Mouse (Mus musculus) midbrain, embryonic 14.5 days (tissue): ENCODE measurements at regions not wholly inside any gene's neighbourhood (a gene's known extent, or its start where the extent isn't known, plus 50 kb on each side); places are given as distances from the start of the nearest gene placed in this dataset.
"Not testable (repeated sequence)": the region's sequence is repeated elsewhere in the genome, so short reads cannot be mapped to it uniquely, and the experiment has no call there.

ENCODE experiments used
- ATAC-seq: fragments of 200-750 bp; cut with Nextera tagmentation; 2 replicates; pipeline ENCODE4 v1.8.0; 2017; ENCODE audit warnings: moderate number of reproducible peaks, moderate library complexity; ENCODE audit not compliant: low FRiP score, low TSS enrichment
- DNase-seq: peaks from one replicate; pipeline ENCODE4 v3.0.0-alpha.2; 2015
- H3K27ac ChIP-seq: fragments of 300-500 bp; sonication (generic); replicated peaks from 2 replicates; pipeline ENCODE4 v1.5.1; 2014; ENCODE audit warnings: mild to moderate bottlenecking, low read depth, low read length, moderate library complexity
- H3K27me3 ChIP-seq: fragments of 300-500 bp; sonication (generic); 2 replicates; pipeline ENCODE4 v1.6.1; 2014; ENCODE audit warnings: low read length, control low read depth, mixed read lengths; ENCODE audit not compliant: control insufficient read depth, insufficient read depth
- H3K36me3 ChIP-seq: fragments of 300-500 bp; sonication (generic); 2 replicates; pipeline ENCODE4 v1.6.1; 2014; ENCODE audit warnings: low read length, control low read depth; ENCODE audit not compliant: control insufficient read depth, insufficient read depth
- H3K4me1 ChIP-seq: fragments of 300-500 bp; sonication (generic); 2 replicates; pipeline ENCODE4 v1.6.1; 2014; ENCODE audit warnings: mild to moderate bottlenecking, antibody characterized with exemption, low read length, control low read depth; ENCODE audit not compliant: control insufficient read depth, insufficient read depth
- H3K4me2 ChIP-seq: fragments of 300-500 bp; sonication (generic); 2 replicates; pipeline ENCODE4 v1.6.1; 2014; ENCODE audit warnings: mild to moderate bottlenecking, low read length, moderate library complexity
- H3K4me3 ChIP-seq: fragments of 300-500 bp; sonication (generic); replicated peaks from 2 replicates; pipeline ENCODE4 v1.5.1; 2014; ENCODE audit warnings: low read depth, low read length
- H3K9ac ChIP-seq: fragments of 300-500 bp; sonication (generic); replicated peaks from 2 replicates; pipeline ENCODE4 v1.6.1; 2014; ENCODE audit warnings: mild to moderate bottlenecking, low read length, moderate library complexity
- H3K9me3 ChIP-seq: fragments of 300-500 bp; sonication (generic); 2 replicates; pipeline ENCODE4 v1.6.1; 2016; ENCODE audit warnings: low read length, control low read depth, mixed read lengths; ENCODE audit not compliant: control insufficient read depth
- WGBS: fragments of 180-500 bp; shearing (Covaris S2); extraction: QIAGEN DNeasy Blood & Tissue Kit; methylation state at CpG from one replicate; pipeline ENCODE4 v1.1.7; 2014; 5-methylcytosine and 5-hydroxymethylcytosine counted together

DNA sequence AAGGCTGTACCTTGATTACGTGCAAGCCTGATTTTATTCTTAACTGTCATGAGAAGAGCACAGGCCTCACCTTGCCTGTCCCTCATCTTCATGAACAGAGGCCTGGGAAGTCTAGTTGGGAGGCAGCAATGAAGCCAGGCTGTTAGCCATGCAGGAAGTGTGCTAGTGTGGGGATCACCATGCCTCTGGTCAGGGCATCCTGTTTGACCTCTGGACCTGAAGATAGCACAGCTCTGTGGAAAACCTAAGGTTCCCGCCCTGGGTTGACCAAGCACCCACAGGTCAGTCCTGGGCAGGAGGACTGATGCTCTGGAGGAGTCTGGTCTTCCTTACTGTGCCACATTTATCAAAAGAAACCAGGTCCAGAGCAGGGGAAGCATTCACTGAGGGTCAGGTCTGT lies 157.6 kb downstream of the Gm906 start:
- no peaks in the 10 kb centered on the region for H3K36me3 ChIP-seq
- 87% methylated on average over 2 of the region's 2 CpGs for WGBS
- H3K9ac ChIP-seq, result no peak overlapping the region
- no peak overlapping the region for H3K4me2 ChIP-seq
- ATAC-seq, result no peak
- H3K4me1 ChIP-seq, result no peaks in the 10 kb centered on the region
- no peaks in the 10 kb centered on the region for H3K9me3 ChIP-seq
- no peak for DNase-seq
- H3K27ac ChIP-seq, result no peak overlapping the region
- H3K27me3 ChIP-seq, result no peaks in the 10 kb centered on the region
- H3K4me3 ChIP-seq, result no peak overlapping the region

DNA sequence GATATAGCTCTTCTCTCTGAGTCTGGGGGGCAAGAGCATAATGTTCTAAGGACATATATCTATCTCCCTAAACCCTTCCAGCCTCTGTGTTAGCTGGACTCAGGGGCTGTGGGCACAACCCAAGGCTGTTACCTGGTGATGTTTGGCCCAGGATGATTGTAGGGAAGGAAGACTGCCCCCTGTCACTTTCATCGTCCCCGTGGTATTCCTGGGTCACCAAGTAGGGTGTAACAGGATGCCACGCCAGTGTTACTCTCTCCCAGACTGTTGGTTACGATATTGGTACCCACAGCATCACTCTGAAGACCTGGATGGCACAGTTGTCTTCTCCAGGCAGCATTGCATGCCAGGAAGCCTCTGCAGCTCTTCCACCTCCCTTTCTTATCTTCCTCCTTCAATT lies 185.3 kb downstream of the Gm906 start:
- 75% methylated on average over 4 of the region's 4 CpGs for WGBS
- DNase-seq (no peak), ATAC-seq (no peak)
- no peaks in the 10 kb centered on the region for H3K4me1 ChIP-seq
- H3K9ac ChIP-seq, result no peak overlapping the region
- no peaks in the 10 kb centered on the region for H3K9me3 ChIP-seq
- no peak overlapping the region for H3K27ac ChIP-seq
- H3K36me3 ChIP-seq, result no peaks in the 10 kb centered on the region
- H3K4me3 ChIP-seq, result no peak overlapping the region
- no peak overlapping the region for H3K4me2 ChIP-seq
- no peaks in the 10 kb centered on the region for H3K27me3 ChIP-seq

DNA sequence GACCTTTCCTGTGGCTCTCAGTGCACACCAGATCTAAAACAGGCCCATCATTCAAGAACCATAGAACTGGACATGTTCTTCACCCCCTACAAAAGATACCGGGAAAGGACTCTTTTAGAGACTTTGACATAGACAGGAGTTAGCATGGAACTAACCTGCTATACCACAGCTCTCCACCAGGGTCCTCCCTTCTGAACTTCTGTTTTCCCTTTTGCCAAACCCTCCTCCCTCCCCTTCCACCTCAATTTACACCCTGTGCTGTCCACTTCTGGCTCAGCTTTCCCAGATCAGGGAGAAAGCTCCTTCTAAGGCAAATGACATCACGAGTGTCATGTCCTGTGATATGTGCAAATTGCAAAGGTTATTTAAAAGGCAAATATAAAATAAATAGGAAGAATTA lies 185.7 kb downstream of the Gm906 start:
- H3K27ac ChIP-seq, DNase-seq, H3K36me3 ChIP-seq, H3K4me1 ChIP-seq, H3K9ac ChIP-seq, H3K27me3 ChIP-seq, H3K4me2 ChIP-seq, H3K9me3 ChIP-seq, H3K4me3 ChIP-seq, ATAC-seq: not testable (repeated sequence)
- 57% methylated on average over 2 of the region's 2 CpGs for WGBS

GRCm38 (mm10) chr13:50059676-50060075 lies 190.4 kb downstream of the Gm906 start:
- not testable (repeated sequence) for H3K36me3 ChIP-seq, DNase-seq, H3K4me1 ChIP-seq, H3K27me3 ChIP-seq, H3K4me2 ChIP-seq, ATAC-seq, H3K27ac ChIP-seq, H3K4me3 ChIP-seq, H3K9me3 ChIP-seq, H3K9ac ChIP-seq
- WGBS, result 76% methylated on average over 1 of the region's 1 CpGs

DNA sequence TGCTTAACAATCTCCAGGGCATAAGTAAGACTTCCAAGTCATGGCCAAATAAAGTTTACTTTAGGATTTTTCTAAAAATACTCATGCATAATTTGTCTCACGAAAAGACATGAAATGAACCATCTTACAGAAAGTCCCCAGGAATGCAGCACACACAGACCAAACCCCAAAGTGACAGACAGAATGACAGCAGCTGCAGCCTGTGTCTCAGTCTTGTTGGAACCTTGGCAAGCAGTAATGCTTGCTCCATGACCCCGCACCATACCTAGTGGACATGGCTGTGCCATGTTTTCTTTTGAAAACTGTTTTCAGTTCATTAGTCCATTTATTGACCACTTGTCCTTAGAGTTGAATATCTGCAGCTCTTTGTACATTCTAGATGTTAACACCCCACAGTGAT lies 191.1 kb downstream of the Gm906 start:
- H3K4me1 ChIP-seq, H3K9me3 ChIP-seq, H3K27ac ChIP-seq, DNase-seq, H3K27me3 ChIP-seq, H3K36me3 ChIP-seq, ATAC-seq, H3K4me3 ChIP-seq, H3K9ac ChIP-seq, H3K4me2 ChIP-seq: not testable (repeated sequence)
- WGBS, result 89% methylated on average over 2 of the region's 2 CpGs

DNA sequence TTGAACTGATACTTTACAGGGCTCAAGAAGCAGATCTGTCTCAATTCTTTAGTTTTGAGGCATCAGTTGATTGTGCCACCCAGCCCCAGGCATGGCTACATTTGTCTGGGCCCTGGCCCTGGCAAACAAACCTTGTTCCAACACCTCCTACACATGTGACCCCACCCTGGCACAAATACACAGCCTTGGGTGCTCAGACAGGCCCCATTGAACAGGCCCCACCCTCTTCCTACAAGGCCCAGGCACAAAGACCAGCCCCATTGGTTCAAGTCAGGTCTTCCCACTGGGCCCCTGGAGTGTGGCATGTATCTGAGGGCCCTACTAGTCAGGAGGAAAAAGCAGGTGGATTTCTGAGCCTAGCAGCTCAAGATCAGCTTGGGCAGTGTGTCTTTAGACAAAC lies 198.4 kb downstream of the Gm906 start:
- not testable (repeated sequence) for H3K4me2 ChIP-seq, H3K4me3 ChIP-seq, H3K4me1 ChIP-seq, H3K9ac ChIP-seq, H3K27me3 ChIP-seq, ATAC-seq, DNase-seq, H3K36me3 ChIP-seq, H3K27ac ChIP-seq, H3K9me3 ChIP-seq

DNA sequence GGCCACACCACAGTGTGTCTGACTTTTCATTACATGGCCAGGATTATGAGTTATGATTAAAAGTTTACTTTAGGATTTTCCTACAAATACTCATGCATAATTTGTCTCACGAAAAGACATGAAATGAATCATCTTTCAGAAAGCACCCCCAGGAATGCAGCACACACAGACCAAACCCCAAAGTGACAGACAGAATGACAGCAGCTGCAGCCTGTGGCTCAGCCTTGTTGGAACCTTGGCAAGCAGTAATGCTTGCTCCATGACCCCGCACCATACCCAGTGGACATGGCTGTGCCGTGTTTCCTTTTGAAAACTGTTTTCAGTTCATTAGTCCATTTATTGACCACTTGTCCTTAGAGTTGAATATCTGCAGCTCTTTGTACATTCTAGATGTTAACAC lies 199.0 kb downstream of the Gm906 start:
- not testable (repeated sequence) for ATAC-seq, H3K27ac ChIP-seq, H3K36me3 ChIP-seq, H3K4me3 ChIP-seq, H3K27me3 ChIP-seq, H3K9me3 ChIP-seq, DNase-seq, H3K4me2 ChIP-seq, H3K4me1 ChIP-seq, H3K9ac ChIP-seq
- 91% methylated on average over 3 of the region's 3 CpGs for WGBS

- Histone ChIP-seq H3K4me2 (no peak overlapping the region), H3K9ac (no peak overlapping the region), H3K4me3 (no peak overlapping the region), H3K9me3 (no peaks in the 10 kb centered on the region), H3K27me3 (no peaks in the 10 kb centered on the region), H3K36me3 (no peaks in the 10 kb centered on the region), H3K27ac (no peak overlapping the region), H3K4me1 (no peaks in the 10 kb centered on the region)
- WGBS, result 21% methylated on average over 1 of the region's 1 CpGs
- DNase-seq, result no peak
- ATAC-seq, result no peak
These were observed 218.4 kb downstream of the Gm906 start for GRCm38 (mm10) chr13:50031757-50032156.

DNA sequence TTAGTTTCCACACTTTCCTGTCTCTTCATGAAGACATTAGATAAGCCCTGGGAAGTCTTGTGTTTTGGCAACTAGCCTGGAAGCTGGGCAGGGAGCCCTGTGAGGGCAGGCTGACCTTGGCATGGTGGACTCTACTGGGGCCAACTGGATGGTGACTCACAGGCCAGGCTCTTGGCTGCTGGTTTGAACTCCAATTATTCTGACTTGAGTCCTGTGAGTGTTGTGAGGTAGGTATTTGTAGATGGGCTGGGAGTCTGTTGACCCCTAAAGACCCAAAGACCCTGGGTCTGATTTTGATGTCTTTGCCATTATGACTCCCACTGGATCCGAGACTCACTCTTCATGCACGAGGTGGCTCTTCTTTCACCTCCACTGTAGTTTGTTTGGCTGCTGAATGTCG lies 208.9 kb upstream of the Gm30302 start:
- H3K4me3 ChIP-seq, H3K27ac ChIP-seq, H3K36me3 ChIP-seq, H3K4me1 ChIP-seq, ATAC-seq, H3K27me3 ChIP-seq, H3K9me3 ChIP-seq, DNase-seq, H3K9ac ChIP-seq, H3K4me2 ChIP-seq: not testable (repeated sequence)
- 86% methylated on average over 3 of the region's 3 CpGs for WGBS
